Mouse (Mus musculus) myocyte (in vitro differentiated cells): ENCODE results near the gene Spag5.

Experiments used
- CEBPB ChIP-seq: IDR thresholded peaks from 2 replicates; pipeline ENCODE4 v1.6.1; 2011; ENCODE audit warnings: mild to moderate bottlenecking, moderate library complexity; ENCODE audit not compliant: poor library complexity, insufficient read depth, severe bottlenecking
- MYOG ChIP-seq, 3 experiments: IDR thresholded peaks; one replicate each; pipeline ENCODE4 v1.6.1; 2011; ENCODE audit warnings: control low read depth in 2 of 3, low read depth in 2 of 3, mild to moderate bottlenecking in 2 of 3; ENCODE audit not compliant: insufficient read length in 2 of 3, control insufficient read depth in 1 of 3, insufficient read depth in 1 of 3
- POLR2A ChIP-seq: IDR thresholded peaks from one replicate; pipeline ENCODE4 v1.6.1; 2011; ENCODE audit warnings: low read depth, mild to moderate bottlenecking, control low read depth, moderate library complexity; ENCODE audit not compliant: insufficient read length
- POLR2AphosphoS2 ChIP-seq: IDR thresholded peaks from one replicate; pipeline ENCODE4 v1.6.1; 2011; ENCODE audit warnings: low read depth, control low read depth; ENCODE audit not compliant: insufficient read length
- TCF12 ChIP-seq: IDR thresholded peaks from one replicate; pipeline ENCODE4 v1.6.1; 2011; ENCODE audit warnings: mild to moderate bottlenecking, control low read depth; ENCODE audit not compliant: poor library complexity, insufficient read depth, severe bottlenecking

DNA sequence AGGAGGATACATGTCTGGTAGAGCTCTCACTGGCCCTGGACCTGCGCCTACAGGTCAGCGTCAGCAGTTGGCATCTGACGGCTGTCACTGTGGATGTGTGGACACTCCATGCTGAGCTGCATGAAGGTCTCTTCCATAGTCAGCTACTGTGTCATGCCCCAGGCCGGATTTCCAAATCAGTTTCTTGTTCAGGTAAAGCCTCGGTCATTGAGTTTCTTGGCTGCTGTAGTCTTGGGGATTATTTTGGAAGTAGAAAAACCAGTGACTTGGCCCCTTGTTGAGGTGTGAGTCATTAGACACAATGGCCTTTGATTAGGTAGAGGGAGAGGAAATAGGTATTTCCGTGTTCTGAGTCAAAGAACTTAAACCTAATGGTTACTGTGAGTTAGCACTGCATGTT is 35.8 kb upstream of the Spag5 start:
- TF ChIP-seq POLR2A: no peak
- TF ChIP-seq CEBPB: no peak
- no peak for TF ChIP-seq TCF12
- no peak for TF ChIP-seq MYOG (IDR thresholded peaks at IDR 0.05; ENCODE audit: control insufficient read depth in 1 of 3, insufficient read depth in 1 of 3, insufficient read length in 2 of 3, low read depth in 2 of 3)
- no peak for TF ChIP-seq POLR2AphosphoS2
